Mouse (Mus musculus): ENCODE results near the gene Palm.

GRCm38 (mm10) chr10:79806972-79807371 is 13.6 kb downstream of the Palm start:
- TF ChIP-seq CTCF (IDR thresholded peaks at IDR 0.05; ENCODE audit: extremely low read depth, insufficient read depth, insufficient read length, insufficient replicate concordance) (no peak), POLR2A (IDR thresholded peaks at IDR 0.05; ENCODE audit: low read depth, low read length) (no peak)
